Mouse (Mus musculus): ENCODE measurements around the gene Rasip1. TPM values are rescaled to one million over a fixed set of nuclear protein-coding genes. Genes with fewer than 3 reads are reported as not detected.

The Rasip1 gene
- polyA plus RNA-seq, 1 experiment from 2014 or later = 18.5 TPM

DNA sequence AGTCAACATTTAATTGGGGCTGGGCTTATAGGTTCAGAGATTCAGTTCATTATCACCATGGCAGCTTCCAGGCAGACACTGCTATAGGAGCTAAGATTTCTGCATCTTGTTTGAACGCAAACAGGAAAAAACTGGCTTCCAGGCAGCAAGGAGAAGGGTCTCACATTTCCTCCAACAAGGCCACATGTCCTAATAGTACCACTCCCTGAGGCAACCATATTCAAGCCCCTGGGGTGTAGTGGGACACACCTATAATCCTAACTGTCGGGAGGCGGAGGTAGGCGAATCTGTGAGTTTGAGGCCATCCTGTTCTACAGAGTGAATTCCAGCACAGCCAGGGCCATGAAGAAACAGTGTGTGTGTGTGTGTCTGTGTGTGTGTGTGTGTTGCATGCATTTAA lies 32.1 kb upstream of the Rasip1 start:
- Histone ChIP-seq H3K4me2 (ENCODE audit: low read length) (no peak overlapping the region), H3K9ac (ENCODE audit: low read depth, low read length) (no peak overlapping the region), H3K36me3 (ENCODE audit: control insufficient read depth, insufficient read depth, low read length) (no peaks in the 10 kb centered on the region), H3K4me1 (ENCODE audit: control insufficient read depth, insufficient read depth, low read length) (no peaks in the 10 kb centered on the region), H3K27me3 (ENCODE audit: control insufficient read depth, insufficient read depth, low read depth, low read length) (no peaks in the 10 kb centered on the region), H3K9me3 (replicated peaks; ENCODE audit: control insufficient read depth, low read length, poor library complexity, severe bottlenecking) (no peaks in the 10 kb centered on the region), H3K4me3 (ENCODE audit: low read depth, low read length) (no peak overlapping the region), H3K27ac (ENCODE audit: low read length) (no peak overlapping the region)
- 80% methylated on average over 4 of the region's 4 CpGs for WGBS
- ATAC-seq = no peak

DNA sequence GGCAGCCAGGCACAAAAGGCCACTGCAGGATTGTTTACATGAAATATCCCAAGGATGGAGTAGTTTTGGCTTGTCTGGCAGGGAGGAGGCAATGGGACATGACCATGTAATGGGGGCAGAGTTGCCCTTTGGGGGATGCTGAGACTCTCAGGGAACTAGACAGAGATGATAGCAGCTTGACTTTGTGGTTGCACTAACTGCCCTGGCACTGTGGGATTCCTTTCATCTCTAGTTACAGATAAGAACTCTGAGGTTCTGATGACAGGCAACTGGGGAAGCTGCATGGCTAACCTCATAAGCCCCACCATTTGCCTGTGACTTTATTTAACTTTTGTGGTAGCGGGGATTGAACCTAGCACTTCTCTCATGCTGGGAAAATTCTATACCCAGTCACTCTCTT lies 31.2 kb upstream of the Rasip1 start:
- Histone ChIP-seq H3K36me3 (ENCODE audit: control insufficient read depth, insufficient read depth, low read length) (no peaks in the 10 kb centered on the region), H3K27me3 (ENCODE audit: control insufficient read depth, insufficient read depth, low read depth, low read length) (no peaks in the 10 kb centered on the region), H3K9ac (ENCODE audit: low read depth, low read length) (no peak overlapping the region), H3K9me3 (replicated peaks; ENCODE audit: control insufficient read depth, low read length, poor library complexity, severe bottlenecking) (no peaks in the 10 kb centered on the region), H3K4me1 (ENCODE audit: control insufficient read depth, insufficient read depth, low read length) (no peaks in the 10 kb centered on the region), H3K4me2 (ENCODE audit: low read length) (no peak overlapping the region), H3K4me3 (ENCODE audit: low read depth, low read length) (no peak overlapping the region), H3K27ac (ENCODE audit: low read length) (no peak overlapping the region)
- no peak for ATAC-seq
- 70% methylated on average over 1 of the region's 1 CpGs for WGBS

DNA sequence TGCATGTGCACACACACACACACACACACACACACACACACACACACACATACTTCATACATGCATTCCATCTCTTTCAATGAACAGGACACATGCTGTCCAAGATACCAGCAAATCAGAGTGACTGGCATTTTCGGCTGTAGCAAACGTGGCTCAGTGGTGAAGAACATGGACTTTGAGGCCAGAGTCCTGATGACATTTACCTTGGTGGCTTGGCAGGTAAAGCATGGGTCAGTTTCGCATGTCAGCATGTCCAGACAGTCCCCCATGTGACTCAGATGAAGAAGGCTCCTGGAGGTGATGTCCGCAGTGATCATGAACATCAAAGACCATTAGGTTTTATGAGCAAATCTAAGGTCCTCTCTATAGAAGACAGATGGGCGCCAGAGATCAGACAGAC lies 30.3 kb upstream of the Rasip1 start:
- H3K27ac ChIP-seq (ENCODE audit: low read length) = no peak overlapping the region
- no peak overlapping the region for H3K4me2 ChIP-seq (ENCODE audit: low read length)
- WGBS = 91% methylated on average over 5 of the region's 5 CpGs
- no peaks in the 10 kb centered on the region for H3K4me1 ChIP-seq (ENCODE audit: control insufficient read depth, insufficient read depth, low read length)
- H3K9ac ChIP-seq (ENCODE audit: low read depth, low read length) = no peak overlapping the region
- no peaks in the 10 kb centered on the region for H3K9me3 ChIP-seq (replicated peaks; ENCODE audit: control insufficient read depth, low read length, poor library complexity, severe bottlenecking)
- ATAC-seq = no peak
- no peaks in the 10 kb centered on the region for H3K36me3 ChIP-seq (ENCODE audit: control insufficient read depth, insufficient read depth, low read length)
- H3K4me3 ChIP-seq (ENCODE audit: low read depth, low read length) = no peak overlapping the region
- no peaks in the 10 kb centered on the region for H3K27me3 ChIP-seq (ENCODE audit: control insufficient read depth, insufficient read depth, low read depth, low read length)

DNA sequence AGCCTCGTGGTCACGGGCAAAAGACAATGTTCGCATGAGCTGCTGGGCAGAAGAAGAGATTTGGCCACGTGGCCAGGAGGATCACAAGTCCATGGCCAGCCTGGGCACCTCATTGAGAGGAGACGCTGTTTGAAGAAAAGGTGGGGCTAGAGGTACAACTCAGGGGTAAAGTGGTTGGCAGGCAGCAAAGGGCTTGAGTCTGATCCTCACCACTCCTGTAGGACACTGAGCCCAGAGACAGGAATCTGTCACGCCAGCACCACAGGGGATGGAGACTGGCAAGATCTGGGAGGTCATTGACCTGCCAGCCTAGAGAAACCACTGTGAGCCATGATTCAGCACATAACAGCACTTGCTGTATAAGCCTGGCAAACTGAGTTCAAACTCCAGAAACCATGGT lies 29.8 kb upstream of the Rasip1 start:
- Histone ChIP-seq H3K4me3 (ENCODE audit: low read depth, low read length) (no peak overlapping the region), H3K4me2 (ENCODE audit: low read length) (no peak overlapping the region), H3K27ac (ENCODE audit: low read length) (no peak overlapping the region), H3K4me1 (ENCODE audit: control insufficient read depth, insufficient read depth, low read length) (no peaks in the 10 kb centered on the region), H3K9me3 (replicated peaks; ENCODE audit: control insufficient read depth, low read length, poor library complexity, severe bottlenecking) (no peaks in the 10 kb centered on the region), H3K27me3 (ENCODE audit: control insufficient read depth, insufficient read depth, low read depth, low read length) (no peaks in the 10 kb centered on the region), H3K9ac (ENCODE audit: low read depth, low read length) (no peak overlapping the region), H3K36me3 (ENCODE audit: control insufficient read depth, insufficient read depth, low read length) (no peaks in the 10 kb centered on the region)
- WGBS = 90% methylated on average over 6 of the region's 6 CpGs
- ATAC-seq = no peak

DNA sequence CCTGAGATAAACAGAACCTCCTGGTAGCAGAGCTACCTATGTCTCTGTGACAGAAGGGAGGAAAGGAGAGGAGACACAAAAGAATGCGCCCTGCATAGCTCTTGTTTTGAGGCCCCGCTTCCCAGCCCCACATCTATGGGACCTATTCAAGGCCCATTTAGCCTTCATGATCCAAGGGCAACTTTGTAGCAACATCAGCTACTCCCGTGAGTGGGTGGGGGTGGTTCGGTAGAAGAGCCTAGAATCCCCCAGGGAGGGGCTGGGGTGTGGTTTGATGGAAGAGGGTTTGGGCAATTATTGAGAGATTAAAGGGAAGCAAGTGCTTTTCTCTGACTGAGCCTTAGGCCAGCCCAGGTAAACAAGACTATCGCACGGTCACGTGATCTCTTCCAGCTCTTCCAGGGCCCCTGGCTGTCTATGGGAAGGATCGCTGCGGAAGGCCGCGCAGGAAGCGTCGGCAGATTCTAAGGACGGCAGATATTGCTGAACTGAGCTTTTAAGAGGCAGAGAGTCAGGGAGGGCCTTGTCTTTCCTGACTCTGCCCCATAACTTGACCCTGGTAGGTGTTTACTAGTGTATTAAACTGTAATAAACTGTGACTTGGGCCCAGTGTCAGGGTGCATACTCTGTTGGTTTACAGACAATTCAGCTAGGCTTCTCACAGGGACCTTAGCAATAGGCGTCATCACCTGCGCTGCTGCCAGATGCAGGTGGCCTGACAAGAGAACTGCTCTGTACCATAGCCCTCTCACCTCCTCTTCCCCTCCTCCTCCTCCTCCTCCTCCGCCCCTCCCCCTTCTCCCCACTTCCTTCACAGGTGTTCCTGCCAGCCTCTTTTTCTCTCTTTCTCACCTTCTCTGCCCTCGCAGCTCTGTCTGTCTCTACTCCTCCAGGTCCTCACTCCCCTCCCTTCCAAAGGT lies 28.1 kb upstream of the Rasip1 start:
- H3K4me3 ChIP-seq (ENCODE audit: low read depth, low read length) = no peak overlapping the region
- no peaks in the 10 kb centered on the region for H3K36me3 ChIP-seq (ENCODE audit: control insufficient read depth, insufficient read depth, low read length)
- no peak overlapping the region for H3K9ac ChIP-seq (ENCODE audit: low read depth, low read length)
- no peak overlapping the region for H3K27ac ChIP-seq (ENCODE audit: low read length)
- no peaks in the 10 kb centered on the region for H3K4me1 ChIP-seq (ENCODE audit: control insufficient read depth, insufficient read depth, low read length)
- H3K9me3 ChIP-seq (replicated peaks; ENCODE audit: control insufficient read depth, low read length, poor library complexity, severe bottlenecking) = no peaks in the 10 kb centered on the region
- 48% methylated on average over 18 of the region's 18 CpGs for WGBS
- no peak for ATAC-seq
- H3K4me2 ChIP-seq (ENCODE audit: low read length) = no peak overlapping the region
- H3K27me3 ChIP-seq (ENCODE audit: control insufficient read depth, insufficient read depth, low read depth, low read length) = no peaks in the 10 kb centered on the region

DNA sequence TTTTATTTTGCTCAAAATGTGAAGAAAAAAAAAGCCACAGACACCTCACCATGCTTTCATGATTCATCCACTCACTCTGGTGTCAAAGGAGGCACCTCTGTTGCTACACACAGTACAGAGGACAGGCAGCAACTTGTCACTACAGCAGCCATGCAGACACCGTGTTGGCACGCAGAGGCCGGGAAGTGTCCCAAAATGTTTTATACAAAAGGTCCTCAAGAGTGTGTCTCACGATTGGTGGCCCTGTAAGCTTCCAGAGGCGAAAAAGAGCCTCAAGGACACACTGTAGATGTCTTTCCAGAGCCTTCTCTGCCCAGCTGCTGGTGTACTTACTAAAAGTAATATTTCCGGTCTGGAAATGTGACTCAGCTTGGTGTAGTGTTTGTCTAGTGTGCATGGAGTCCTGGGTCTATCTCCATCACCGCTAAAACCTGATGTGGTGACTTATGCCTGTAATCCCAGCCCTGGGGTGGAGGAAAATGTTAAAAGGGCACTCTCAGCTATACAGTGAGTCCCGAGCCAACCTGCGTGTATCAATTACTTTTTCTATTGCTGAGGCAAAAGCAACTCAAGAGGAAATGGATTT lies 21.5 kb upstream of the Rasip1 start:
- Histone ChIP-seq H3K4me3 (ENCODE audit: low read depth, low read length) (no peak overlapping the region), H3K36me3 (ENCODE audit: control insufficient read depth, insufficient read depth, low read length) (no peaks in the 10 kb centered on the region), H3K4me1 (ENCODE audit: control insufficient read depth, insufficient read depth, low read length) (no peaks in the 10 kb centered on the region), H3K9ac (ENCODE audit: low read depth, low read length) (no peak overlapping the region), H3K9me3 (replicated peaks; ENCODE audit: control insufficient read depth, low read length, poor library complexity, severe bottlenecking) (no peaks in the 10 kb centered on the region), H3K27me3 (ENCODE audit: control insufficient read depth, insufficient read depth, low read depth, low read length) (no peaks in the 10 kb centered on the region), H3K27ac (ENCODE audit: low read length) (no peak overlapping the region), H3K4me2 (ENCODE audit: low read length) (no peak overlapping the region)
- 83% methylated on average over 9 of the region's 9 CpGs for WGBS
- no peak for ATAC-seq

DNA sequence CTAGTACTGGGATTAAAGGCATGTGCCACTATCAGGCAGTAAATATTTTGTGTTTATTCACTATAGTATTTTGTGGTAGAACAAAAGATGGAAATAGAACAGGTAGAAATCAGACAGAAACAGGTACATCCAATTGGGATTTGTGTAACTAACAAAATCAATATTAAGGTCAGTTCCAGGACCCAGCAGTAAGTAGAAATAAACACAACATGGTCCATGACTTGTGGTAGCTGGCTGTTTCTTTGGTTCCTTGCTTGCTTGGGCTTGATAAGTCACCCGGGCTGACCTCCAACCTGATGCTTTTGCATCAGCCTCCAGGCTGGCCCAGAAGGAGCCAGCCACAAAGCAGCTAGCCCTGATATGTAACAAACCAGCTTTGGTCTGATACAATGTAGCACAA lies 17.8 kb upstream of the Rasip1 start:
- Histone ChIP-seq H3K4me2 (ENCODE audit: low read length) (no peak overlapping the region), H3K36me3 (ENCODE audit: control insufficient read depth, insufficient read depth, low read length) (no peaks in the 10 kb centered on the region), H3K4me3 (ENCODE audit: low read depth, low read length) (no peak overlapping the region), H3K9ac (ENCODE audit: low read depth, low read length) (no peak overlapping the region), H3K9me3 (replicated peaks; ENCODE audit: control insufficient read depth, low read length, poor library complexity, severe bottlenecking) (no peaks in the 10 kb centered on the region), H3K27ac (ENCODE audit: low read length) (no peak overlapping the region), H3K4me1 (ENCODE audit: control insufficient read depth, insufficient read depth, low read length) (no peaks in the 10 kb centered on the region), H3K27me3 (ENCODE audit: control insufficient read depth, insufficient read depth, low read depth, low read length) (no peaks in the 10 kb centered on the region)
- 85% methylated on average over 1 of the region's 1 CpGs for WGBS
- ATAC-seq = no peak

DNA sequence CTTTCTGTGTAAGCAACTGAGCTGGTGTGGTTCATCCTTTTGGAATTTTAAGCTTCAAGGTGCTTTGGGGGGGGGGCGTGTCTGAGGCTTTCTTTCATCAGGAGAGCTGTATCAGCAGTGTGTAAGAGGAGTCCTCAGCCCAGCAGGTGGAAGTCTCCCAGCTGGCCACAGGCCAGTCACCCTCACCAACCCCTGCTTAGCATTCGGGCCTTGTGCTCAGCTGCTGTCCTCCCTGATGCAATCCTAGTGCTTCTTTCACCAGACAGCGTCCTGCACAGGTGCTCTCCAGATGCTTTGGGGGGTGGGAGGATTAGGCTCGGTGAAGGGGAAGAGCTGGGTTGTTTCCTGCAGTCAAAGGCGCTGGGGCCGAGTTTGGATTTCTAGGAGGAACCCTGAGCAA lies 11.0 kb upstream of the Rasip1 start:
- Histone ChIP-seq H3K4me1 (ENCODE audit: control insufficient read depth, insufficient read depth, low read length) (no peaks in the 10 kb centered on the region), H3K4me3 (ENCODE audit: low read depth, low read length) (no peak overlapping the region), H3K27ac (ENCODE audit: low read length) (no peak overlapping the region), H3K27me3 (ENCODE audit: control insufficient read depth, insufficient read depth, low read depth, low read length) (peaks cover 19% of the 10 kb centered on the region), H3K4me2 (ENCODE audit: low read length) (no peak overlapping the region), H3K9me3 (replicated peaks; ENCODE audit: control insufficient read depth, low read length, poor library complexity, severe bottlenecking) (no peaks in the 10 kb centered on the region), H3K36me3 (ENCODE audit: control insufficient read depth, insufficient read depth, low read length) (no peaks in the 10 kb centered on the region), H3K9ac (ENCODE audit: low read depth, low read length) (no peak overlapping the region)
- no peak for ATAC-seq
- WGBS = 17% methylated on average over 6 of the region's 6 CpGs

DNA sequence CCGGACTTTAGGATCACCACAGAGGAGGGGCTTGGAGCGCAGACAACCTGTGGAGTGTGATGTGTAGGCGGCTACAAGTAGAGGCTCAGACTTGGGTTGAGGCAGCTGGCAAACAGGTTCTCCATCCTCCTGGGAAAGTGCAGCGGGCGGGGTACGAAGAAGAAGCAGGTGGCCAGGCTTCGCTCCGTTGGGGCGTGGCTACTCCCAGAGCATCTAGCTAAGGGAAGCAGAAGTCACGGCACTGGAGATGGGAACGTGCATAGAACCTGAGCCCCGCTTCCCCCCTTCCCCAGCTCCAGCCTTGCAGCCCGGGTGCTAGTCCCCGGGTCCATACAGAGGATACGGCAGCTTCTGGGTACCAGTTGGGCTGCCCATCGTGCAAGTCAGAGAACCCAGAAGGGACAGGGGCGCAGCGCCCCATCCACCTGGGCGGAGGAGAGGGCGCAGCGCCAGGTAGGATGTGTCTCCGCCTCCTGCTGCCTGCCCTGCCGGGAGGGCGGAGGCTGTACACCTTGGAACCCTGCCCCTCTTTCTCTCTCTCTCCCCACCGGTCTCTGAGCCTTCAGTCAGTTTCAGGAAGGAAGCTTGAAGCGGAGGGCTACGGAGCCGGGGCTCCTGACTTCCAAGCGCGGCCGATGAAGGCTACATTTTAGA lies 10.1 kb upstream of the Rasip1 start, which contains the start of gene Fut1:
TSS of gene Fut1 (plus strand) at position 248 of the 654 bp plus-strand sequence.
- no peaks in the 10 kb centered on the region for H3K9me3 ChIP-seq (replicated peaks; ENCODE audit: control insufficient read depth, low read length, poor library complexity, severe bottlenecking)
- H3K4me1 ChIP-seq (ENCODE audit: control insufficient read depth, insufficient read depth, low read length) = no peaks in the 10 kb centered on the region
- H3K4me3 ChIP-seq (ENCODE audit: low read depth, low read length) = peak within 1 kb of the TSS; percentile 18
- peak within 1 kb of the TSS; percentile 42; the same call in 1 of the 2 replicates for H3K9ac ChIP-seq (ENCODE audit: low read depth, low read length)
- peak within 1 kb of the TSS; percentile 36 for H3K4me2 ChIP-seq (ENCODE audit: low read length)
- no peak for ATAC-seq
- 9% methylated on average over 27 of the region's 31 CpGs for WGBS
- peaks cover 19% of the 10 kb centered on the region for H3K27me3 ChIP-seq (ENCODE audit: control insufficient read depth, insufficient read depth, low read depth, low read length)
- H3K36me3 ChIP-seq (ENCODE audit: control insufficient read depth, insufficient read depth, low read length) = no peaks in the 10 kb centered on the region
- no peak within 1 kb of the TSS for H3K27ac ChIP-seq (ENCODE audit: low read length)

Data from midbrain, embryonic 16.5 days (tissue).